Mouse (Mus musculus) spleen, adult 2 months (tissue): ENCODE measurements at regions not wholly inside any gene's neighbourhood (a gene's known extent, or its start where the extent isn't known, plus 50 kb on each side); places are given as distances from the start of the nearest gene placed in this dataset.

ENCODE experiments used
- DNase-seq, 2 experiments: peaks; one replicate each; pipeline versions ENCODE4 v3.0.0 to v3.0.0-alpha.2; 2012 to 2021; ENCODE audit warnings: low spot score in 2 of 2, low read depth in 1 of 2
- H3K27ac ChIP-seq: fragments of 200-500 bp; 2 replicates; pipeline ENCODE4 v1.5.1; 2012; ENCODE audit warnings: low read length, inconsistent platforms; ENCODE audit not compliant: insufficient read depth
- H3K27me3 ChIP-seq: fragments of 200-500 bp; 2 replicates; pipeline ENCODE4 v1.6.1; 2012; ENCODE audit warnings: mild to moderate bottlenecking, moderate library complexity, low read length, inconsistent platforms; ENCODE audit not compliant: control insufficient read depth, insufficient read depth
- H3K36me3 ChIP-seq: fragments of 200-500 bp; 2 replicates; pipeline ENCODE4 v1.6.1; 2012; ENCODE audit warnings: mild to moderate bottlenecking, low read length, inconsistent platforms; ENCODE audit not compliant: control insufficient read depth, insufficient read depth
- H3K4me1 ChIP-seq: fragments of 200-500 bp; 2 replicates; pipeline ENCODE4 v1.6.1; 2011; ENCODE audit warnings: inconsistent platforms; ENCODE audit not compliant: control insufficient read depth, insufficient read depth, insufficient read length
- H3K4me3 ChIP-seq: fragments of 200-500 bp; 2 replicates; pipeline ENCODE4 v1.5.1; 2011; ENCODE audit warnings: mild to moderate bottlenecking, inconsistent platforms; ENCODE audit not compliant: insufficient read depth, insufficient read length; ENCODE audit errors: extremely low read depth
- CTCF ChIP-seq: fragments of 200-500 bp; IDR thresholded peaks from 2 replicates; pipeline ENCODE4 v1.5.1; 2011; ENCODE audit warnings: mild to moderate bottlenecking, inconsistent platforms; ENCODE audit not compliant: insufficient read depth, insufficient read length, insufficient replicate concordance; ENCODE audit errors: extremely low read depth
- POLR2A ChIP-seq: fragments of 200-500 bp; IDR thresholded peaks from 2 replicates; pipeline ENCODE4 v1.6.1; 2011; ENCODE audit warnings: low read depth, low read length, inconsistent platforms
- WGBS: fragments of 180-500 bp; shearing (Covaris S2); methylation state at CpG from one replicate; pipeline ENCODE4 v1.1.7; 2018; 5-methylcytosine and 5-hydroxymethylcytosine counted together

- Histone ChIP-seq H3K27ac (no peak overlapping the region), H3K36me3 (no peaks in the 10 kb centered on the region), H3K27me3 (no peaks in the 10 kb centered on the region), H3K4me3 (no peak overlapping the region), H3K4me1 (no peaks in the 10 kb centered on the region)
- DNase-seq: no peak
- TF ChIP-seq CTCF (no peak), POLR2A (no peak)
- 82% methylated on average over 5 of the region's 5 CpGs for WGBS
Measured at GRCm38 (mm10) chr4:8957023-8957343, 718.1 kb upstream of the Car8 start.

- no peak overlapping the region for H3K27ac ChIP-seq
- H3K4me1 ChIP-seq: no peaks in the 10 kb centered on the region
- no peaks in the 10 kb centered on the region for H3K36me3 ChIP-seq
- WGBS: 89% methylated on average over 9 of the region's 9 CpGs
- no peak overlapping the region for H3K4me3 ChIP-seq
- no peaks in the 10 kb centered on the region for H3K27me3 ChIP-seq
- no peak for DNase-seq
- TF ChIP-seq POLR2A (no peak), CTCF (no peak)
Measured at GRCm38 (mm10) chr4:8956312-8957022, 717.6 kb upstream of the Car8 start.

- DNase-seq: no peak
- H3K27me3 ChIP-seq: no peaks in the 10 kb centered on the region
- WGBS: 94% methylated on average over 5 of the region's 5 CpGs
- H3K27ac ChIP-seq: no peak overlapping the region
- TF ChIP-seq POLR2A (no peak), CTCF (no peak)
- H3K4me1 ChIP-seq: no peaks in the 10 kb centered on the region
- no peak overlapping the region for H3K4me3 ChIP-seq
- H3K36me3 ChIP-seq: no peaks in the 10 kb centered on the region
Measured at GRCm38 (mm10) chr4:8955306-8955705, 716.5 kb upstream of the Car8 start.

GRCm38 (mm10) chr4:8954356-8954914 is 715.6 kb upstream of the Car8 start:
- no peaks in the 10 kb centered on the region; the same call in 1 of the 2 replicates for H3K4me1 ChIP-seq
- no peak for DNase-seq
- WGBS: 64% methylated on average over 10 of the region's 10 CpGs
- H3K4me3 ChIP-seq: no peak overlapping the region
- TF ChIP-seq CTCF (no peak), POLR2A (no peak)
- no peaks in the 10 kb centered on the region for H3K36me3 ChIP-seq
- H3K27ac ChIP-seq: no peak overlapping the region
- no peaks in the 10 kb centered on the region for H3K27me3 ChIP-seq

- Histone ChIP-seq H3K4me1 (no peaks in the 10 kb centered on the region; the same call in 1 of the 2 replicates), H3K36me3 (no peaks in the 10 kb centered on the region), H3K27me3 (no peaks in the 10 kb centered on the region), H3K4me3 (no peak overlapping the region), H3K27ac (no peak overlapping the region)
- 92% methylated on average over 7 of the region's 7 CpGs for WGBS
- DNase-seq: no peak
- TF ChIP-seq CTCF: no peak
- no peak for TF ChIP-seq POLR2A
Measured at GRCm38 (mm10) chr4:8953181-8953580, 714.3 kb upstream of the Car8 start.

- Histone ChIP-seq H3K27ac (no peak overlapping the region), H3K27me3 (no peaks in the 10 kb centered on the region), H3K4me3 (no peak overlapping the region), H3K4me1 (no peaks in the 10 kb centered on the region; the same call in 1 of the 2 replicates), H3K36me3 (no peaks in the 10 kb centered on the region)
- TF ChIP-seq POLR2A (no peak), CTCF (no peak)
- 74% methylated on average over 4 of the region's 4 CpGs for WGBS
- DNase-seq: no peak
Measured at GRCm38 (mm10) chr4:8949951-8950350, 711.1 kb upstream of the Car8 start.

- Histone ChIP-seq H3K36me3 (no peaks in the 10 kb centered on the region), H3K4me3 (no peak overlapping the region), H3K27me3 (no peaks in the 10 kb centered on the region), H3K27ac (no peak overlapping the region), H3K4me1 (no peaks in the 10 kb centered on the region; the same call in 1 of the 2 replicates)
- no peak for TF ChIP-seq CTCF
- TF ChIP-seq POLR2A: no peak
- WGBS: 83% methylated on average over 5 of the region's 5 CpGs
- no peak for DNase-seq
Measured at GRCm38 (mm10) chr4:8949537-8949936, 710.7 kb upstream of the Car8 start.
